Mouse (Mus musculus): ENCODE results near the gene Mapk9. TPM values are rescaled to one million over a fixed set of nuclear protein-coding genes. Genes with fewer than 3 reads are reported as not detected.

The Mapk9 gene
- polyA plus RNA-seq, 1 experiment from 2014 or later, result 38.6 TPM

DNA sequence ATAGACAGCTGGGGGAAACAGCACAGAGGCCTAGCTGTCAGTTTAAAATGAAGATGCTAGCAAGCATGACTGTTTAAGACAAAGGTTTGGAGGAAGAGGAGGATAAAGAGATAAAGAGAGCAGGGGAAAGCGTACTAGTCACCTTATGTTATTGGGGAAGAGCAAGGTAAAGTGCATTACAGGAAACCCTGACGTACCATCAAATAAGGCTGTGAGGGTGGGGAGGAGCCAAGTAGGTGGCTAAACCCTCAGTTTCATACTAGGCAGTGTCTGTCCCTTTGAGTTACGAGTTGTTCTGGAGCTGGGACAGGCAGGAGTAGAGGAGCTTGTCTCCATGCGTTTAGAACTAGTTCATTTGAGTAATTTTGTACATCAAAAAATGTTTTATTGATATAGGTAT is 14.6 kb downstream of the Mapk9 start:
- no peak overlapping the region for H3K27ac ChIP-seq
- WGBS, result 86% methylated on average over 4 of the region's 4 CpGs
- no peaks in the 10 kb centered on the region for H3K27me3 ChIP-seq
- H3K9me3 ChIP-seq, result no peaks in the 10 kb centered on the region
- H3K4me2 ChIP-seq, result no peak overlapping the region
- no peak overlapping the region for H3K9ac ChIP-seq (replicated peaks)
- H3K4me3 ChIP-seq (replicated peaks), result no peak overlapping the region
- H3K36me3 ChIP-seq, result peaks cover 36% of the 10 kb centered on the region
- H3K4me1 ChIP-seq (replicated peaks), result no peaks in the 10 kb centered on the region
- no peak for ATAC-seq (ENCODE audit: insufficient number of reproducible peaks, insufficient read depth, low FRiP score, low TSS enrichment, low read depth)

GRCm38 (mm10) chr11:49863926-49864325 is 17.4 kb downstream of the Mapk9 start:
- H3K27ac ChIP-seq, result no peak overlapping the region
- H3K4me1 ChIP-seq (replicated peaks), result no peaks in the 10 kb centered on the region
- H3K4me2 ChIP-seq, result no peak overlapping the region
- H3K4me3 ChIP-seq (replicated peaks), result no peak overlapping the region
- no peak overlapping the region for H3K9ac ChIP-seq (replicated peaks)
- H3K9me3 ChIP-seq, result no peaks in the 10 kb centered on the region
- H3K36me3 ChIP-seq, result peaks cover 33% of the 10 kb centered on the region
- no peak for ATAC-seq (ENCODE audit: insufficient number of reproducible peaks, insufficient read depth, low FRiP score, low TSS enrichment, low read depth)
- no peaks in the 10 kb centered on the region for H3K27me3 ChIP-seq

GRCm38 (mm10) chr11:49867320-49867719 is 20.8 kb downstream of the Mapk9 start:
- Histone ChIP-seq H3K9me3 (no peaks in the 10 kb centered on the region), H3K9ac (replicated peaks) (no peak overlapping the region), H3K27me3 (no peaks in the 10 kb centered on the region), H3K4me2 (no peak overlapping the region), H3K4me3 (replicated peaks) (no peak overlapping the region), H3K27ac (no peak overlapping the region), H3K4me1 (replicated peaks) (no peaks in the 10 kb centered on the region), H3K36me3 (peaks cover 53% of the 10 kb centered on the region)
- 82% methylated on average over 5 of the region's 5 CpGs for WGBS
- ATAC-seq (ENCODE audit: insufficient number of reproducible peaks, insufficient read depth, low FRiP score, low TSS enrichment, low read depth), result no peak

- Histone ChIP-seq H3K9me3 (no peaks in the 10 kb centered on the region), H3K36me3 (peaks cover 60% of the 10 kb centered on the region), H3K9ac (replicated peaks) (no peak overlapping the region), H3K27me3 (no peaks in the 10 kb centered on the region), H3K4me2 (no peak overlapping the region), H3K4me1 (replicated peaks) (no peaks in the 10 kb centered on the region), H3K27ac (no peak overlapping the region), H3K4me3 (replicated peaks) (no peak overlapping the region)
- ATAC-seq (ENCODE audit: insufficient number of reproducible peaks, insufficient read depth, low FRiP score, low TSS enrichment, low read depth), result no peak
These were observed 23.2 kb downstream of the Mapk9 start for GRCm38 (mm10) chr11:49869762-49870161.

DNA sequence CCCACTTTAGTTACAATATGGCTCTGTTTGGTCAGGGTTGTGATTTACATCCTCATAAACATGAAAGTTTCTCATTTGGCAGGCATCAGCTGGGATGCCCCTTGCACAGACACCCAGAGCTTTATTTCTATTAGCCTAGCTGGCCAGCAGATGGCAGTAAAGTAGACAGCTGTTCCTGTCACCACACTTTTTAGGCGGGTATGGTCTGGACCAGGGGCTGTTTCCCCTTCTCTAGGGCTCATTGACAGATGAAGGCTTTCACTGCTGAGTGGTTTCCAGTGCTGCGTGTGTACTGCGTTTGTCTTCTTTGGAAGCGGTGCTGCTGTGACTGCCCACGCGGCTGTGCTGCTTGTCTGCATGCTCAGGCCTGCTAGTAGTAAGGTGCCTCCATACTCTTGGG is 25.4 kb downstream of the Mapk9 start:
- H3K4me1 ChIP-seq (replicated peaks), result no peaks in the 10 kb centered on the region; the same call in 1 of the 2 replicates
- H3K36me3 ChIP-seq, result peaks cover 57% of the 10 kb centered on the region
- ATAC-seq (ENCODE audit: insufficient number of reproducible peaks, insufficient read depth, low FRiP score, low TSS enrichment, low read depth), result 0 out of 2 replicates have a peak, but pooled peaks have one; percentile 20
- no peak overlapping the region for H3K27ac ChIP-seq
- no peaks in the 10 kb centered on the region for H3K9me3 ChIP-seq
- H3K4me2 ChIP-seq, result no peak overlapping the region
- H3K9ac ChIP-seq (replicated peaks), result no peak overlapping the region
- H3K27me3 ChIP-seq, result no peaks in the 10 kb centered on the region
- no peak overlapping the region for H3K4me3 ChIP-seq (replicated peaks)
- 60% methylated on average over 6 of the region's 6 CpGs for WGBS

DNA sequence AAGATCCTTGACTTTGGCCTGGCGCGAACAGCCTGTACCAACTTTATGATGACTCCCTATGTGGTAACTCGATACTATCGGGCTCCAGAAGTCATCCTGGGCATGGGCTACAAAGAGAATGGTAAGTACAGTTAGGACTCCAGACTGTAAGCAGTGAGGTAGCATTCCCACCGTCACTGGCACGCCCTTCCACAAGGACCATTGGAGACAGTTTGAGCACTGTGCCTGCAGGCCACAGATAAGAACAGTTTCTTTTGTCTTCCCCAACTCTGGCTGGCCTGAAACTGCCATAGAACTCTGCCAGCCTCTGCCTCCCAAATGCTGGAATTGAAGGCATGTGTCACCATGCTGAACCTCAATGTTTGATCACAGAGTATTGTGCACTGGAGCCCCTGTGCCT is 26.2 kb downstream of the Mapk9 start:
- Histone ChIP-seq H3K27me3 (no peaks in the 10 kb centered on the region), H3K27ac (no peak overlapping the region), H3K9ac (replicated peaks) (no peak overlapping the region), H3K4me3 (replicated peaks) (no peak overlapping the region), H3K4me2 (no peak overlapping the region), H3K4me1 (replicated peaks) (no peaks in the 10 kb centered on the region; the same call in 1 of the 2 replicates), H3K36me3 (peaks cover 49% of the 10 kb centered on the region), H3K9me3 (no peaks in the 10 kb centered on the region)
- ATAC-seq (ENCODE audit: insufficient number of reproducible peaks, insufficient read depth, low FRiP score, low TSS enrichment, low read depth), result no peak
- 90% methylated on average over 6 of the region's 6 CpGs for WGBS

DNA sequence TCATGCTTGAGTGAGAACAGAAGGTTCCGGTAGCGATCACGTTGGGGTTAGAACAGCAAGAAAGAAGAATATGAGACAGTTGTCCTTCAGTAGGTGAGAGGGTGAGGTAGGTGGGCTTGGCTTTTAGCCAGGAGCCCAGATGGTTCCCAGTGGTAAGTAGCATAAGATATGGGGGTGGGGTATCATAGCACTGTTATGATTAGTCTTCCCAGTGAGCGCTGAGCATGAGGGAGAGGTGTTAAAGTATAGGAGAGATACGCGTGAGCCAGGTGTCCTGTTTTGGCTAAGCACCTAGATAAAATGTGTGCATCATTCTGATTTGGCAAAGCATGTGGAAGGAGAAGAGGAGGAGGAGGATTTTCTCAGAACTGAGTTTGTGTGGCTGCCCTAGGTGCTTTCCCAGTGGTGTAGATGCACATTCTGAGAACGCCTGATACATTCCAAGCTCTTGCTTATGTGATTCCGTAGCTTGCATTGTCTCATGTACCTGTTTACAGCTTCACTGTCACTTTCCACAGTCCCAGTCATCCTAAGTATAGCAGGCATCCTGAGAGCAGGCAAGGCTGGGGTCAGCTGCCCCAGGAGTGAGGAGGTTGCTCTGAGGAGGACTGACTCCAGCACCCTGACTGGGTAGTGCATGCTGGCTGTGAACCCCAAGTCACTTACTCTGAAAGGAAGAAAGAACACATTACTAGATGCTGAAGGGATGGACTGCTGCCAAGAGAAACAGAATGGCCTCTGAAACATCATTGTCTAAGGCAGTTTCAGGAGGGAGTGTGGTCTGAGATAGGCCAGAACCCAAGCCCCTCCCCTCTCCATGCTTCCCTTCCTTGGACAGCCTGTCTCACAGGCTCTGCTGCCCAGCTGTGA is 30.6 kb downstream of the Mapk9 start:
- no peak for ATAC-seq (ENCODE audit: insufficient number of reproducible peaks, insufficient read depth, low FRiP score, low TSS enrichment, low read depth)
- Histone ChIP-seq H3K36me3 (peaks cover 55% of the 10 kb centered on the region), H3K9me3 (no peaks in the 10 kb centered on the region), H3K4me1 (replicated peaks) (no peaks in the 10 kb centered on the region; the same call in 1 of the 2 replicates), H3K9ac (replicated peaks) (no peak overlapping the region), H3K4me2 (no peak overlapping the region), H3K4me3 (replicated peaks) (no peak overlapping the region), H3K27ac (no peak overlapping the region), H3K27me3 (no peaks in the 10 kb centered on the region)
- 91% methylated on average over 8 of the region's 8 CpGs for WGBS

DNA sequence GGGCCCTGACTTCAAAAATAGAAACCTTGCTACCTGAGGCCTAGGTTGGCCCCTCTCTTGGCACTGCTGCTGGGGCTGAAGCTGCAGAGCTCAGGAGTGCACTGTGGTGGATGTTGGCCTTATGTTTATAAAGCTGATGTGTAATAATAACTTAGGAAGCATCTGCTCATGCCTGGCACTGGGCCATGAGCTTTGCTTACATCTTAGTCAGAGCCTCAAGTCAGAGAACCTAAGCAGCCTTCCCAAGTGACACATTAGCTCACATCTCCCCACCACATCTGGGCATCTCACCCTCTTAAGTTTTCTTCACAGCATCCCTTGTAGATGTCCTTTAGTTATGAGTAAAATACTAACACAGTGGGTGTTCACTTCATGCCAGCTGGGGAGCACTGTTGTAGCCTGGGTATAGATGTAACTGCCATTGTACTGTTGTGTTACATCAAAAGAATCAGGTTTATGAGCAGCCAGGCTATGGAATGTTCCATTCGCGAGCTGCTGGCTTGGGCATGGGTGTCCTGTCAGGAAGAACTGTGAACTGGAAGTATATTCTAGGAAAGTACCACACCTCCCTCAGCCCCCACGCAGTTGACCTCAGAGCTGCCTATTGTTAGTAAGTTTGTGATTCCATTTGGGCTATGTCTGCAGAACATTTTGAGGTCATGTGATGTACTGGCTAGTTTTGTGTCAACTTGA is 33.5 kb downstream of the Mapk9 start:
- no peak overlapping the region for H3K9ac ChIP-seq (replicated peaks)
- WGBS, result 95% methylated on average over 3 of the region's 3 CpGs
- H3K4me1 ChIP-seq (replicated peaks), result no peaks in the 10 kb centered on the region; the same call in 1 of the 2 replicates
- H3K27me3 ChIP-seq, result no peaks in the 10 kb centered on the region
- ATAC-seq (ENCODE audit: insufficient number of reproducible peaks, insufficient read depth, low FRiP score, low TSS enrichment, low read depth), result no peak
- no peak overlapping the region for H3K27ac ChIP-seq
- peaks cover 55% of the 10 kb centered on the region for H3K36me3 ChIP-seq
- H3K4me3 ChIP-seq (replicated peaks), result no peak overlapping the region
- no peak overlapping the region for H3K4me2 ChIP-seq
- no peaks in the 10 kb centered on the region for H3K9me3 ChIP-seq

GRCm38 (mm10) chr11:49883394-49883793 is 36.8 kb downstream of the Mapk9 start:
- Histone ChIP-seq H3K4me1 (replicated peaks) (no peaks in the 10 kb centered on the region), H3K9me3 (no peaks in the 10 kb centered on the region), H3K27ac (no peak overlapping the region), H3K4me2 (no peak overlapping the region), H3K36me3 (peaks cover 57% of the 10 kb centered on the region), H3K27me3 (no peaks in the 10 kb centered on the region), H3K9ac (replicated peaks) (no peak overlapping the region), H3K4me3 (replicated peaks) (no peak overlapping the region)
- 91% methylated on average over 3 of the region's 3 CpGs for WGBS
- no peak for ATAC-seq (ENCODE audit: insufficient number of reproducible peaks, insufficient read depth, low FRiP score, low TSS enrichment, low read depth)

- no peaks in the 10 kb centered on the region for H3K4me1 ChIP-seq (replicated peaks)
- H3K4me2 ChIP-seq, result no peak overlapping the region
- H3K4me3 ChIP-seq (replicated peaks), result no peak overlapping the region
- no peaks in the 10 kb centered on the region for H3K9me3 ChIP-seq
- H3K27me3 ChIP-seq, result no peaks in the 10 kb centered on the region
- H3K36me3 ChIP-seq, result peaks cover 18% of the 10 kb centered on the region
- no peak overlapping the region for H3K27ac ChIP-seq
- 87% methylated on average over 5 of the region's 5 CpGs for WGBS
- H3K9ac ChIP-seq (replicated peaks), result no peak overlapping the region
- no peak for ATAC-seq (ENCODE audit: insufficient number of reproducible peaks, insufficient read depth, low FRiP score, low TSS enrichment, low read depth)
These were observed 41.9 kb downstream of the Mapk9 start for GRCm38 (mm10) chr11:49888469-49888868.

DNA sequence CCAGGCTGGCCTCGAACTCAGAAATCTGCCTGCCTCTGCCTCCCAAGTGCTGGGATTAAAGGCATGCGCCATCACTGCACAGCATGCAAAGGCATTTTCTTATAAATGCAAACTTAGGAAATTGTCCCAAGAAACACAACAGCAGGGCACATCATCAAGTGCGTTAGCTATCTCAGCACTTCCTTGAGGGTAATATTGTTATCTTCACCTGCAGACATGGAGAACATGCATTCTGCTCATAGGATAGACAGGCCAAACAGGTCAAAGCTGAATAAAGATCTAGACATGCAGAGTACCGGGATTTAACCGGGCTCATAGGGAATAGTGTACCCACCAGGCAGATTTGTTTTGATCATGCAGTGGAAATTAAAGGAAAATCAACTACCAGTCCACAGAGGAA is 45.4 kb downstream of the Mapk9 start:
- 87% methylated on average over 5 of the region's 5 CpGs for WGBS
- H3K4me3 ChIP-seq (replicated peaks), result no peak overlapping the region
- no peaks in the 10 kb centered on the region for H3K9me3 ChIP-seq
- H3K27ac ChIP-seq, result no peak overlapping the region
- ATAC-seq (ENCODE audit: insufficient number of reproducible peaks, insufficient read depth, low FRiP score, low TSS enrichment, low read depth), result no peak
- H3K4me2 ChIP-seq, result no peak overlapping the region
- H3K27me3 ChIP-seq, result no peaks in the 10 kb centered on the region
- no peak overlapping the region for H3K9ac ChIP-seq (replicated peaks)
- H3K36me3 ChIP-seq, result no peaks in the 10 kb centered on the region
- H3K4me1 ChIP-seq (replicated peaks), result no peaks in the 10 kb centered on the region

Data from limb, embryonic 12.5 days (tissue).